Mouse (Mus musculus) spleen, adult 12 weeks (tissue): ENCODE results near the gene Il17c.

Experiments
- DNase-seq: peaks from one replicate; pipeline ENCODE4 v3.0.0; 2022; ENCODE audit warnings: low spot score

Gene Il17c

GRCm38 (mm10) chr8:122430646-122431045 lies 8.8 kb downstream of the Il17c start:
- DNase-seq, result no peak

- DNase-seq, result peak; percentile 25
Observed at GRCm38 (mm10) chr8:122431694-122432442, 10.0 kb downstream of the Il17c start.

- peak; percentile 71 for DNase-seq
Observed at GRCm38 (mm10) chr8:122432443-122433268, 10.8 kb downstream of the Il17c start, which contains the start of gene Cyba. TSS of gene Cyba (minus strand) at chr8:122432930.

- no peak for DNase-seq
Observed at GRCm38 (mm10) chr8:122433269-122433905, 11.6 kb downstream of the Il17c start.

- no peak for DNase-seq
Observed at GRCm38 (mm10) chr8:122435375-122435774, 13.6 kb downstream of the Il17c start.

- DNase-seq, result no peak
Observed at GRCm38 (mm10) chr8:122436146-122436545, 14.3 kb downstream of the Il17c start.

GRCm38 (mm10) chr8:122436586-122437125 lies 14.8 kb downstream of the Il17c start:
- DNase-seq, result no peak

- DNase-seq, result no peak
Observed at GRCm38 (mm10) chr8:122437708-122438331, 16.0 kb downstream of the Il17c start.

GRCm38 (mm10) chr8:122439336-122439735 lies 17.5 kb downstream of the Il17c start:
- no peak for DNase-seq

GRCm38 (mm10) chr8:122441326-122441725 lies 19.5 kb downstream of the Il17c start:
- DNase-seq, result no peak

- DNase-seq, result no peak
Observed at GRCm38 (mm10) chr8:122442356-122442755, 20.5 kb downstream of the Il17c start.

GRCm38 (mm10) chr8:122442781-122443180 lies 21.0 kb downstream of the Il17c start:
- no peak for DNase-seq

GRCm38 (mm10) chr8:122443262-122444006 lies 21.6 kb downstream of the Il17c start, which contains the start of gene Mvd:
TSS of gene Mvd (minus strand) at chr8:122443422.
- peak; percentile 95 for DNase-seq

GRCm38 (mm10) chr8:122444058-122444748 lies 22.4 kb downstream of the Il17c start:
- DNase-seq, result peak; percentile 69

- no peak for DNase-seq
Observed at GRCm38 (mm10) chr8:122445203-122445602, 23.4 kb downstream of the Il17c start.

- no peak for DNase-seq
Observed at GRCm38 (mm10) chr8:122451161-122451703, 29.4 kb downstream of the Il17c start.

GRCm38 (mm10) chr8:122452154-122452553 lies 30.3 kb downstream of the Il17c start:
- no peak for DNase-seq

GRCm38 (mm10) chr8:122454409-122454808 lies 32.6 kb downstream of the Il17c start:
- no peak for DNase-seq

- DNase-seq, result no peak
Observed at GRCm38 (mm10) chr8:122457171-122457570, 35.4 kb downstream of the Il17c start.
